Mouse (Mus musculus) layer of hippocampus, postnatal 36 days (tissue): Measurements from ENCODE around the gene Atp5b. TPM values are rescaled to one million over a fixed set of nuclear protein-coding genes. Genes with fewer than 3 reads are reported as not detected.
A peak's percentile ranks its signal among the peaks of the same experiment; 100 is the strongest.
"Not testable (repeated sequence)": the region's sequence is repeated elsewhere in the genome, so short reads cannot be mapped to it uniquely, and the experiment has no call there.

Source experiments
- DNase-seq, 2 experiments: peaks; one replicate each; pipeline ENCODE4 v3.0.0; 2022
- total RNA-seq, 2 experiments: library from RNA; stranded (reverse); gene quantifications; 2 replicates each; pipeline ENCODE4 v1.2.3; 2021

Gene Atp5b
- total RNA-seq, 2 experiments from 2014 or later, result 1,628 to 1,744 TPM

GRCm38 (mm10) chr10:128070432-128070831, 12.6 kb upstream of the Atp5b start:
- DNase-seq, result not testable (repeated sequence)

DNA sequence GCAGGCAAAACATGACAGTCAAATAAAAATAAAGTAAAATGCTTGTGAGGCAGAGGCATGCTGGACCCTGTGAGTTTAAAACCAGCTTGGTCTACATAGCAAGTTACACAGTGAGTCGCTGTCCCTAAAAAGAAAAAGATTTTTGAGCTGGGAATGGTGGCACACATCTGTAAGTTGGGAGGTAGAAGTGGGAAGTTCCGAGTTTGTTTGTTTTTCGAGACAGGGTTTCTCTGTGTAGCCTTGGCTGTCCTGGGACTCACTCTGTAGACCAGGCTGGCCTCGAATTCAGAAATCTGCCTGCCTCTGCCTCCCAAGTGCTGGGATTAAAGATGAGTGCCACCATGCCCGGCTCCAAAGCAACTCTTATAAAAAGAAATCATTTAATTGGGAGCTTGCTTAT, 4.8 kb upstream of the Atp5b start:
- not testable (repeated sequence) for DNase-seq

DNA sequence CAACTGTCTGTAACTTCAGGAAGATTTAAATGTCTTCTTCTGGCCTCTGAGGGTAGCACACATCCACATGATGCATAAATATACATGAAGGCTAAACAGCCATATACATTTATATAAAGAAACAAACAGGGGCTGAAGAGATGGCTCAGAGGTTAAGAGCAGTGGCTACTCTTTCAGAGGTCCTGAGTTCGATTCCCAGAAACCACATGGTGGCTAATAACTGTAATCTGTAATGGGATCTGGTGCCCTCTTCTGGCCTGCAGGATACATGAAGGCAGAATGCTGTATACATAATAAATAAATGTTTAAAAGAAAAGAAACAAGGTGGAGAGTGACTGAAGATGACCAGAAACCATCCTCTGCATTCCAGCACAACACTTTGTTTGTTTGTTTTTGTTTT, 2.6 kb upstream of the Atp5b start:
- DNase-seq, result no peak

- no peak for DNase-seq
These were observed 1.1 kb upstream of the Atp5b start for GRCm38 (mm10) chr10:128081807-128082476.

GRCm38 (mm10) chr10:128082477-128082808, 630 bp upstream of the Atp5b start:
- no peak for DNase-seq

DNA sequence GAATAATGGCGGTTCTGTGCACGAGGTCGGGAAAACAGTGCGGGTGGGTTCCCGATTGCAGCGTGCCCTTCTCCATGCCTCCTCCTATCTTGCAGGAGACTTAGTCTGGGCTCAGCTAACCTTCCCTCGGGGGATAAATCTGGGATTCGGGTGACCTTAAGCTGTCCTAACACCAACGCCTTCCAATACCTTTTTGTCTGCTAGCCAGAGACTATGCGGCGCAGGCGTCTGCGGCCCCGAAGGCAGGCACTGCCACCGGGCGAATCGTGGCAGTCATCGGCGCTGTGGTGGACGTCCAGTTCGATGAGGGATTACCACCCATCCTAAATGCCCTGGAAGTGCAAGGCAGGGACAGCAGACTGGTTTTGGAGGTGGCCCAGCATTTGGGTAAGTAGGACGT, 615 bp downstream of the Atp5b start:
- no peak for DNase-seq

DNA sequence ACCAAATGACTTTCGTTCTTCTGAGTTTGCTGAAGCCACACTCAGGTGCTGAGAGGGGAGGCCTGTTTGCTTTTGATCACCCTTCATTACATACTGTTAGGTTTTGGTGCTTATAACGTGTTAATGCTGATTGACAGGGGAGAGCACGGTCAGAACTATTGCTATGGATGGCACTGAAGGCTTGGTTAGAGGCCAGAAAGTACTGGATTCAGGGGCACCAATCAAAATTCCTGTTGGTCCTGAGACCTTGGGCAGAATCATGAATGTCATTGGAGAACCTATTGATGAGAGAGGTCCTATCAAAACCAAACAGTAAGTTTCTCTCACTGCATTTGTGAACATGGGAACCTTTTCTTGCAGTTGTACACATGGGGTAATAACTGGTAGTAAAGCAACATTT, 1.1 kb downstream of the Atp5b start:
- DNase-seq, result no peak

DNA sequence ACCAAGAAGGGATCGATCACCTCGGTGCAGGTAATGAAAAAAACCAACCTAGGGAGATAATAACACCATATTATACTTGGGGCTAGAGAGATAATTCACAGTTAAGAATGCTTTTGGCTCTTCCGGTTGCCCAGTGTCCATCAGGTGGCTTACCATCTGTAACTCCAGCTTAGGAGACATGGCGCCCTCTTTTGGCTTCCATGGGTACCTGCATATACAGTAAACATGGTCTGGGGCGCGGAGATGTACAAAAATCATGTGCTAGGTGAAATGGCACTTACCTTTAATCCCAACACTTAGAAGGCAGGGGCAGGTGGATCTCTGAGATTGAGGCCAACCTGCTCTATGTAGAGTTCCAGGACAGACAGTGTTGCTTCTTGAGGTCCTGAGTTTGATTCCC, 3.3 kb downstream of the Atp5b start:
- DNase-seq, result no peak

DNA sequence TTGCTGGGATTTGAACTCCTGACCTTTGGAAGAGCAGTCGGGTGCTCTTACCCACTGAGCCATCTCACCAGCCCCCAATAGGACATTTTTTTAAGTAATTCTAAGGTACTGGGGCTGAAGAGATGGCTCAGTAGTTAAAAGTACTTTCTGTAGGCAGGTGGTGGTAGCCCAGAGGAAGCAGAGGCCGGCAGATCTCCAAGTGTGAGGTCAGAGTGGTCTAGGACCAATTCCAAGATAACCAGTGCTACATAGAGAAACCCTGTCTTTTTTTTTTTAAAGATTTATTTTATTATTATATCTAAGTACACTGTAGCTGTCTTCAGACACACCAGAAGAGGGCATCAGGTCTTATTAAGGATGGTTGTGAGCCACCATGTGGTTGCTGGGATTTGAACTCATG, 4.1 kb downstream of the Atp5b start:
- DNase-seq, result not testable (repeated sequence)

DNA sequence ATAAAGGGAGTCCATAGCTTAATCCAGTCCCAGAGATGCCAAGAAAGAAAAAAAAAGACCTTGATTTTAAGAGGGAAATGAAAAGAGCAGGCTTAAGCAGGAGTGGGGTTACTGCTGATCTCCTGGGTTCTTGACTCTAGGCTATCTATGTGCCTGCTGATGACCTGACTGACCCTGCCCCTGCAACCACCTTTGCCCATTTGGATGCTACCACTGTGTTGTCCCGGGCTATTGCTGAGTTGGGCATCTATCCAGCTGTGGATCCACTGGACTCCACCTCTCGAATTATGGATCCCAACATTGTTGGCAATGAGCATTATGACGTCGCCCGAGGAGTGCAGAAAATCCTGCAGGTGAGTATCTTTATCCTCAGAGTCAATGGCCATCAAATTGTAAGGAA, 5.1 kb downstream of the Atp5b start:
- DNase-seq, result no peak

DNA sequence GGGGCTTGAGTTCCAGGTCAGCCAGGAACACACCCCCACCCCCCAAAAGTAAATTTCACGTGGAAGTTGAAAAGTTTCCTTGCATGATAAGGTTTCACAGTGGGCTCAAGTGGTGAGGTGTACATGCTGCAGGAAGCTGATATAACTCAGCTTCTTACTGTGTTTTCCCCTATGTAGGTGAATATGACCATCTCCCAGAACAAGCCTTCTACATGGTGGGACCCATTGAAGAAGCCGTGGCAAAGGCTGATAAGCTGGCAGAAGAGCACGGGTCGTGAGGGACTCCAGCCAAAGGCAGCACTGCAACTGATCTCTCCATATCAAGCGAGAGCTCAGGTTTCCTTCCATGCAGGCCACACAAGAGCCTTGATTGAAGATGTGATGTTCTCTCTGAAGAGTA, 6.8 kb downstream of the Atp5b start:
- DNase-seq, result no peak

DNA sequence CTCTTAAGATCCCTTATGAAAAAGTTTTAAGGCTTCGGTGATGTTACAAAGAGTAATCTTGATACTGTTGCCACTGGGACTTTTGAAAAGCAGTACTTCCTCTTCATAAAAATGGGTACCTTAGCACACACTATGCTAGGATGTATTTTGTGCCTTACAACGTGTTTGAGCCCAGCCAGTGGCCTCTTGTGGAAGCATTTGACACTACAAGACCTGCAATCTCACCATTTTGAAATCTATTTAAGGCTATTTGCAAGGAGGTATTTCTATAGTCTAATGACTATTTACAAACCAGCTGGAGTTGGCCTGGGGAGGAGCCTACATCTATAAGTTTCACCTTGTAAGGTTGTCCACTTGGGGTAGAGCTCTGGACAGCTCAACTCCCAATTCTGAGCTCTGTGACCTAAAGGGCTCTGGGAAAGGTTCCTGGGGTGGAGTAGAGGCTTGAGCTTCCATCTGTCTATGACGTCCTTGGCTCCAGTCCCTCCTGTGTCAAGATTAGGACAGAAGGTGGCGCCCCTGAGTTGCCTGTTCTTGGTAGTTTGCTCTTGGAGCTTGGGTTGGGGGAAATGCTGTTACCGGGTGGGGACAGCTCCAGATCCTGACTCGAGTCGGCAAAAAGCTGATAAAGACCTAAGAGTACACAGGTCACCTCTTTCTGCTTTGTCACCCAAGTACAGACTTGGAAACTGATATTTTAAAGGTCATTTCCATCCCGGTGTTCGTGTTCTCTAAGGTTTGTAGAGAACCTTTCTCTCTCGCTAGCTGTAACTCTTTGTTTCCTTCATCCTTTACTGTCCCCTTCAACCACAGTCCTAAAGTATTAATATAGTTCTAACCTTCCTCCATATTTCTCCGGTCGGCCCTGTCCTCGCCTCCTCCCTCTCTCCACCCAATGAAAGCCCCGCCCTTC, 7.8 kb downstream of the Atp5b start:
- peak; percentile 82 to 87 for DNase-seq

DNA sequence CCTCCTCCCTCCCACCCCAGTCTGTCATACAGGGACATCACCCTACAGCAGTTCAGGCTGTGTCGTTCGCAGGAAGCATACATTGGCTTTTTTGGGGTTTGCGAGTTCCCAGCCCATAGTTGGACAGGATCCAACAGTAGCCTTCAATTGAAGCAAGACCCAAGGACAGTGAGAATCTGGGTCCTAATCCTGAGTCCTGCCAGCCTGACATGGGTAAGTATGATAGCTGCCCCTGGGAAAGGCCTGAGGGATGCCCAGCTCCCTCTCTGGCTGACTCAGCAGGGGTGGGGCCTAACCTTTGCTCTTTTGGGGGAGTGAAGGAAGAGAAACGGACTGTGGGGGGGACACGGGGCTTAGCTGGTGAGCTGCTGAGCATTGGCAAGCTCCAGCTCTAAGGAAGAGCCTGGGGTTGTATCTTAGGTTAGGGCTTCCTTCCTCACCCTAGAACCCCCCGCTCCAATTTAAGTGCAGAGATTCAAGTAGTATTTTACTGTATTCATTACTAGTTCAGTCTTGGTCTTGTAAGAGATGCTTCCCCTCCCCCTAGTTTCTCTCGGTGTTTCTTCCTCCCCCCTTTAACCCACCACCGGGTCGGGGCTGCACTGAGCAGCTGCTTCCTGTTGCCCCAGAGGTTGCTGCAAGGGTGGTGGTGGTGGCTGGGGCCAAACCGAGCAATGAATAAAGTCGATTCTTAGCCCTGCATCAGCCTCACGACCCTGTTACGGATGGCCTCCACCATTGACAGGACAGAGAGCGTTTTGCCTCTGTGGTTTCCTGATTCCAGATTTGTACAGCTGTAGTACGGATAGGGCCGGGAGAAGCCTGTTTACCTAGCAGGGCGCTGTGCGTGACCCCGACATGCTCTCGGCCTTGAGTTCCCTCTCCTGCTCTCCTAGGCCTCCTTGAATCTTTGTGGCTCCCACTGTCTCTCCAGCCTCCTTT, 8.8 kb downstream of the Atp5b start, which contains the start of gene Baz2a:
Gene Baz2a, plus strand, starts transcription at position 14 of the 942 bp plus-strand sequence.
- DNase-seq, result peak in 1 of 2 experiments; percentile 21

DNA sequence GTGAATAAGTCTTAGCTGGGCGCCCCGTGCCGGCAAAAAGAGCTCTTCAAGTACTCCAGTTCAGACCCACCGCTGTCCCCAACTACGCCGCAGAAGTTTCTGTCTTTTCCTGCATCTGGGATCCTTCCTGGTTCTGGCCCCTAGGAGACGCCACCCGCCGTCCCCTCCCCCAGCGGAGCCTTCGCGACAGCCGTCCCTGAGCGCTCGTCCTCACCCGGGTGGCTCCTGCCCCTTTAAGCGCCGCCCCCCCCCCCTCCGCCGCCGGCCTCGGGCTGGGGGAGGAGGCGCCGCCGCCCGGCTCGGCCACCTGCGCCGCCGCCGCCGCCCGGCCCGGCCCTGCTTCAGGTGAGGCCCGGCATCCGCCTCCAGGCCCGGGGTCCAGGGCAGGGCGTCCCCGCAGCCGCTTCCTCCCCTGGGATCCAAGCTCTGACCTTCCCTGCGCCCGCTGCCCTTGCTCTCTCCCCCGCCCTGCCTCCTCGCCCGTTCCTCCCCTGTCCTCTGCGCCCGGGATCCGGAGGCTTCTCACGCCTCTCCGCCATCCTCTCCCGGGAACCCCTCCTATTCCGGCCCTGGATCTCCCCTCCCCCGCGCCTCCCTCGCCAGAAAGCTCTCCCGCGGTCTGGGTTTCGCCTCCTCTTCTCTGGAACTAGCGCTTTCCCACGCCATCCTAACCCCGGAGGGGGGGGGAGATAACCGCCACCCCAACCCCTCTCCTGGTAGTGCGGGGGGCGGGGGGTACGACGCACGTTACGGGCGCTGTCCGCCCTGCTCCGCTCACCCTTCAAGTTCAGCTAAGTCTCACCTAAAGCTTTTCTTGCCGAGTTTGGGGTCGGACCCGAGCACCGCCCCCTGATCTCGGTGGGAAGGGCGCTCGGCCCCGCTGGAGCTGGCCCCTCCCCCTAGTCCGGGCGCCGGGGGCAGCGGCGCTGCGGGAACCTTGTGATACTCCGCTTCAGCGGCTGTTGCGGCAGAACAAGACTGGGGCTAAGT, 9.7 kb downstream of the Atp5b start:
- peak; percentile 69 to 70 for DNase-seq

GRCm38 (mm10) chr10:128093496-128094294, 10.6 kb downstream of the Atp5b start:
- no peak for DNase-seq

- peak; percentile 65 to 70 for DNase-seq
These were observed 11.4 kb downstream of the Atp5b start for GRCm38 (mm10) chr10:128094340-128094968.

DNA sequence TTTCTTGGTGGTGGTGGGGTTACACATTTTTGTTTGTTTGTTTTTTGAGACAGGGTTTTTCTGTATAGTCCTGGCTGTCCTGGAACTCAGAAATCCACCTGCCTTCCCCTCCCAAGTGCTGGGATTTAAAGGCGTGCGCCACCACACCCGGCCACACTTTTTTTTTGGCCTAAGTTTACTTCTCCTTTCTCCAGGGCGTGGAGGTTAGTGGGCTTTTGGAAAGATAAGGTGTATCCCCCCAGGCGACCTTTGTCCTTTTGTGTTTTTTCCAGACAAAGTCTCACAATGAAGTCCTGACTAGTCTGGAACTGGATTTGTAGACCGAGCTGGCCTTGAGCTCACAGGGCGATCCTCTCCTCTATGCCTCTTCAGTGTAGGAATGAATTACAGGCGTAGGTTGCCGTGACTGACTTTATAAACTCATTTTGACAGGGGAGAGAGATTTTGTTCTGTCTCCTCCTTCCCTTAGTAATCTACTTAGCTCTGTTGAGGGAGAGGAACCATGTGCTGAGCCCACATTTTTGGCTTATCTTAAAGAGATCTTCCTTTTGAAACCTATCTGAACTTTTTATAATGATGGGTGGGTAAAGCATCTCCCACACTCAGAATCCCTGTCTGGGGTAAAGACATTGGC, 12.0 kb downstream of the Atp5b start:
- no peak for DNase-seq

DNA sequence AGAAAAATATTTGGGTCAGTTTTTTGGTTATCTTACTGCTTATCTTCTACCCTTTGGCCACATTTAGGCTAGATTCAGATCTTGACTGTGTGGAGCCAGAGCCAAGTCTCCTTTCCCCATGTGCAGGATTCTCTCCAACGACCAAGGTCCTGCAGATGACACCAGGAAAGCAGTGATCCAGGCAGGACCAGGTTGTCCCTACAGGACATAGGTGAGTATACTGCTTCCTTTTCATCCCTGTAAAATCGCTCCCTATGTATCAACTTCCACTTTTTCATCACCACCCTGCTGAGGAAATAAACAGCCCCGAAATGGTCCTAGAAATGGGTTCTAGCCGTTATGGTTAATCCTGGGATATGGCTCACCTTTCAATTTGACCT, 13.2 kb downstream of the Atp5b start:
- DNase-seq, result no peak
